Mouse (Mus musculus): ENCODE measurements around the gene Pik3ap1. TPM values are rescaled to one million over a fixed set of nuclear protein-coding genes. Genes with fewer than 3 reads are reported as not detected.
A peak's percentile ranks its signal among the peaks of the same experiment; 100 is the strongest.

The Pik3ap1 gene
- polyA plus RNA-seq, 1 experiment from 2014 or later, result 3.0 TPM

GRCm38 (mm10) chr19:41263630-41264295 lies 121.1 kb downstream of the Pik3ap1 start, which contains the start of gene Tm9sf3:
Gene Tm9sf3 (minus strand): TSS chr19:41263997.
- H3K4me2 ChIP-seq, result peak within 1 kb of the TSS; percentile 59
- no peaks in the 10 kb centered on the region for H3K9me3 ChIP-seq
- H3K27me3 ChIP-seq, result no peaks in the 10 kb centered on the region
- under 1% methylated on average over 50 of the region's 98 CpGs for WGBS
- ATAC-seq (ENCODE audit: insufficient number of reproducible peaks, low FRiP score, low TSS enrichment, low read depth), result peak; percentile 89
- peak within 1 kb of the TSS; percentile 98 for H3K27ac ChIP-seq
- H3K4me1 ChIP-seq, result peaks cover 28% of the 10 kb centered on the region
- H3K36me3 ChIP-seq, result no peaks in the 10 kb centered on the region
- H3K4me3 ChIP-seq, result peak within 1 kb of the TSS; percentile 89
- H3K9ac ChIP-seq, result peak within 1 kb of the TSS; percentile 95

- no peaks in the 10 kb centered on the region for H3K36me3 ChIP-seq
- peak overlapping the region; percentile 89 for H3K4me3 ChIP-seq
- H3K27me3 ChIP-seq, result no peaks in the 10 kb centered on the region
- peak overlapping the region; percentile 98 for H3K27ac ChIP-seq
- H3K9me3 ChIP-seq, result no peaks in the 10 kb centered on the region
- peak; percentile 76 for ATAC-seq (ENCODE audit: insufficient number of reproducible peaks, low FRiP score, low TSS enrichment, low read depth)
- 4% methylated on average over 51 of the region's 51 CpGs for WGBS
- H3K9ac ChIP-seq, result peak overlapping the region; percentile 95
- peak overlapping the region; percentile 59 for H3K4me2 ChIP-seq
- H3K4me1 ChIP-seq, result peaks cover 30% of the 10 kb centered on the region
Observed at GRCm38 (mm10) chr19:41262712-41263629, 121.9 kb downstream of the Pik3ap1 start.

- WGBS, result 86% methylated on average over 3 of the region's 3 CpGs
- Histone ChIP-seq H3K4me2 (no peak overlapping the region), H3K4me3 (no peak overlapping the region), H3K9ac (no peak overlapping the region), H3K27ac (no peak overlapping the region), H3K4me1 (peaks cover 32% of the 10 kb centered on the region), H3K9me3 (no peaks in the 10 kb centered on the region), H3K27me3 (no peaks in the 10 kb centered on the region), H3K36me3 (no peaks in the 10 kb centered on the region)
- ATAC-seq (ENCODE audit: insufficient number of reproducible peaks, low FRiP score, low TSS enrichment, low read depth), result no peak
Observed at GRCm38 (mm10) chr19:41260736-41261135, 124.2 kb downstream of the Pik3ap1 start.

- Histone ChIP-seq H3K9ac (no peak overlapping the region), H3K36me3 (0 out of 2 replicates have a peak, but pooled peaks cover 4% of the 10 kb centered on the region), H3K4me2 (no peak overlapping the region), H3K9me3 (no peaks in the 10 kb centered on the region), H3K4me1 (peaks cover 29% of the 10 kb centered on the region), H3K4me3 (no peak overlapping the region), H3K27ac (no peak overlapping the region), H3K27me3 (no peaks in the 10 kb centered on the region)
- WGBS, result 61% methylated on average over 6 of the region's 6 CpGs
- ATAC-seq (ENCODE audit: insufficient number of reproducible peaks, low FRiP score, low TSS enrichment, low read depth), result no peak
Observed at GRCm38 (mm10) chr19:41259256-41259655, 125.6 kb downstream of the Pik3ap1 start.

GRCm38 (mm10) chr19:41258707-41259106 lies 126.2 kb downstream of the Pik3ap1 start:
- no peak for ATAC-seq (ENCODE audit: insufficient number of reproducible peaks, low FRiP score, low TSS enrichment, low read depth)

GRCm38 (mm10) chr19:41254584-41254983 lies 130.3 kb downstream of the Pik3ap1 start:
- H3K4me2 ChIP-seq, result no peak overlapping the region
- H3K9ac ChIP-seq, result no peak overlapping the region
- no peak overlapping the region for H3K27ac ChIP-seq
- H3K9me3 ChIP-seq, result no peaks in the 10 kb centered on the region
- peaks cover 9% of the 10 kb centered on the region; the same call in 1 of the 2 replicates for H3K4me1 ChIP-seq
- 0 out of 2 replicates have a peak, but pooled peaks cover 11% of the 10 kb centered on the region for H3K36me3 ChIP-seq
- no peaks in the 10 kb centered on the region for H3K27me3 ChIP-seq
- no peak for ATAC-seq (ENCODE audit: insufficient number of reproducible peaks, low FRiP score, low TSS enrichment, low read depth)
- no peak overlapping the region for H3K4me3 ChIP-seq
- WGBS, result 74% methylated on average over 5 of the region's 5 CpGs

More at GRCm38 (mm10) chr19:41258707-41259106, 126.2 kb downstream of the Pik3ap1 start:
- Histone ChIP-seq H3K4me1 (peaks cover 29% of the 10 kb centered on the region), H3K9me3 (no peaks in the 10 kb centered on the region), H3K4me3 (no peak overlapping the region), H3K9ac (no peak overlapping the region), H3K27me3 (no peaks in the 10 kb centered on the region), H3K36me3 (0 out of 2 replicates have a peak, but pooled peaks cover 4% of the 10 kb centered on the region), H3K4me2 (no peak overlapping the region), H3K27ac (no peak overlapping the region)
- WGBS, result 40% methylated on average over 2 of the region's 2 CpGs

GRCm38 (mm10) chr19:41248968-41249367 lies 135.9 kb downstream of the Pik3ap1 start:
- 47% methylated on average over 4 of the region's 4 CpGs for WGBS
- no peak overlapping the region for H3K27ac ChIP-seq
- H3K4me1 ChIP-seq, result peaks cover 5% of the 10 kb centered on the region; the same call in 1 of the 2 replicates
- H3K4me3 ChIP-seq, result no peak overlapping the region
- H3K9ac ChIP-seq, result no peak overlapping the region
- no peak for ATAC-seq (ENCODE audit: insufficient number of reproducible peaks, low FRiP score, low TSS enrichment, low read depth)
- H3K4me2 ChIP-seq, result no peak overlapping the region
- H3K27me3 ChIP-seq, result no peaks in the 10 kb centered on the region
- H3K9me3 ChIP-seq, result no peaks in the 10 kb centered on the region
- peaks cover 23% of the 10 kb centered on the region for H3K36me3 ChIP-seq

- ATAC-seq (ENCODE audit: insufficient number of reproducible peaks, low FRiP score, low TSS enrichment, low read depth), result no peak
- H3K9ac ChIP-seq, result no peak overlapping the region
- H3K27ac ChIP-seq, result no peak overlapping the region
- H3K9me3 ChIP-seq, result no peaks in the 10 kb centered on the region
- H3K4me2 ChIP-seq, result no peak overlapping the region
- H3K36me3 ChIP-seq, result peaks cover 22% of the 10 kb centered on the region
- H3K27me3 ChIP-seq, result no peaks in the 10 kb centered on the region
- H3K4me1 ChIP-seq, result peaks cover 5% of the 10 kb centered on the region; the same call in 1 of the 2 replicates
- 91% methylated on average over 3 of the region's 3 CpGs for WGBS
- H3K4me3 ChIP-seq, result no peak overlapping the region
Observed at GRCm38 (mm10) chr19:41248271-41248670, 136.6 kb downstream of the Pik3ap1 start.

GRCm38 (mm10) chr19:41246271-41246670 lies 138.6 kb downstream of the Pik3ap1 start:
- Histone ChIP-seq H3K9ac (no peak overlapping the region), H3K4me1 (peaks cover 5% of the 10 kb centered on the region; the same call in 1 of the 2 replicates), H3K4me2 (no peak overlapping the region), H3K27ac (no peak overlapping the region), H3K36me3 (peaks cover 36% of the 10 kb centered on the region), H3K4me3 (no peak overlapping the region), H3K9me3 (no peaks in the 10 kb centered on the region), H3K27me3 (no peaks in the 10 kb centered on the region)
- ATAC-seq (ENCODE audit: insufficient number of reproducible peaks, low FRiP score, low TSS enrichment, low read depth), result no peak
- WGBS, result 81% methylated on average over 4 of the region's 4 CpGs

GRCm38 (mm10) chr19:41244581-41244980 lies 140.3 kb downstream of the Pik3ap1 start:
- Histone ChIP-seq H3K36me3 (peaks cover 49% of the 10 kb centered on the region), H3K4me1 (peaks cover 5% of the 10 kb centered on the region; the same call in 1 of the 2 replicates), H3K27ac (no peak overlapping the region), H3K9ac (no peak overlapping the region), H3K27me3 (no peaks in the 10 kb centered on the region), H3K9me3 (no peaks in the 10 kb centered on the region), H3K4me3 (no peak overlapping the region), H3K4me2 (no peak overlapping the region)
- no peak for ATAC-seq (ENCODE audit: insufficient number of reproducible peaks, low FRiP score, low TSS enrichment, low read depth)
- WGBS, result 69% methylated on average over 6 of the region's 6 CpGs

GRCm38 (mm10) chr19:41241997-41242396 lies 142.9 kb downstream of the Pik3ap1 start:
- Histone ChIP-seq H3K4me3 (no peak overlapping the region), H3K27ac (no peak overlapping the region), H3K27me3 (no peaks in the 10 kb centered on the region), H3K4me1 (no peaks in the 10 kb centered on the region), H3K9me3 (no peaks in the 10 kb centered on the region), H3K4me2 (no peak overlapping the region), H3K9ac (no peak overlapping the region), H3K36me3 (peaks cover 62% of the 10 kb centered on the region)
- WGBS, result 96% methylated on average over 5 of the region's 5 CpGs
- no peak for ATAC-seq (ENCODE audit: insufficient number of reproducible peaks, low FRiP score, low TSS enrichment, low read depth)

- H3K9me3 ChIP-seq, result no peaks in the 10 kb centered on the region
- H3K4me3 ChIP-seq, result no peak overlapping the region
- 76% methylated on average over 4 of the region's 4 CpGs for WGBS
- H3K27me3 ChIP-seq, result no peaks in the 10 kb centered on the region
- H3K27ac ChIP-seq, result no peak overlapping the region
- peaks cover 67% of the 10 kb centered on the region for H3K36me3 ChIP-seq
- no peak overlapping the region for H3K4me2 ChIP-seq
- ATAC-seq (ENCODE audit: insufficient number of reproducible peaks, low FRiP score, low TSS enrichment, low read depth), result no peak
- H3K9ac ChIP-seq, result no peak overlapping the region
- H3K4me1 ChIP-seq, result no peaks in the 10 kb centered on the region
Observed at GRCm38 (mm10) chr19:41233698-41234097, 151.2 kb downstream of the Pik3ap1 start.

Data from limb, embryonic 15.5 days (tissue).